Comparison of ENCODE assay signal across 21 mouse cellular contexts in genomic region chr12:4015255-4015654, GRCm38 (mm10). TPM values are rescaled to one million over a fixed set of nuclear protein-coding genes. Genes with fewer than 3 reads are reported as not detected.
A peak's percentile ranks its signal among the peaks of the same experiment; 100 is the strongest.
DNase-seq lines count a peak whose midpoint lies in the region; ATAC-seq and TF ChIP-seq lines count a peak whose summit lies in the region.
"Had no signal": no experiment of that assay in that cellular context is flagged by ENCODE, and none has a peak within 500 bp of the region (broad histone marks: within the 10 kb centered on the region; RNA-seq: fewer than 3 reads in every experiment).

No protein-coding gene starts in this region.

- TF ChIP-seq CTCF in forebrain, postnatal 0 days (IDR thresholded peaks at IDR 0.05; ENCODE audit: low read depth) = no peak
- no peak for TF ChIP-seq CTCF in heart, postnatal 0 days (IDR thresholded peaks at IDR 0.05; ENCODE audit: low read depth)

- intact Hi-C loops in heart, postnatal 25 days (cut with DNase I) = no loop called here

- no peak overlapping the region for H3K4me2 ChIP-seq in forebrain, postnatal 0 days (ENCODE audit: low read depth)
- H3K4me2 ChIP-seq in forebrain, embryonic 11.5 days (ENCODE audit: low read depth, low read length, severe bottlenecking) = no peak overlapping the region
- H3K4me2 ChIP-seq in heart, postnatal 0 days (ENCODE audit: low read depth, low read length) = no peak overlapping the region
- no peak overlapping the region for H3K4me2 ChIP-seq in neural tube, embryonic 13.5 days
- H3K4me2 ChIP-seq: embryonic facial prominence, embryonic 12.5 days; forebrain, embryonic 13.5 days; heart, embryonic 11.5 days; heart, embryonic 15.5 days; hindbrain, embryonic 12.5 days had no signal

- no peaks in the 10 kb centered on the region for H3K9me3 ChIP-seq in forebrain, postnatal 0 days (ENCODE audit: low read length)
- no peaks in the 10 kb centered on the region for H3K9me3 ChIP-seq in forebrain, embryonic 11.5 days (ENCODE audit: control insufficient read depth, low read length)
- H3K9me3 ChIP-seq in heart, postnatal 0 days (replicated peaks; ENCODE audit: control insufficient read depth, low read length) = no peaks in the 10 kb centered on the region
- H3K9me3 ChIP-seq in neural tube, embryonic 13.5 days = no peaks in the 10 kb centered on the region
- H3K9me3 ChIP-seq: embryonic facial prominence, embryonic 12.5 days; forebrain, embryonic 13.5 days; heart, embryonic 15.5 days; hindbrain, embryonic 12.5 days had no signal

- no peak overlapping the region for H3K4me3 ChIP-seq in forebrain, postnatal 0 days (ENCODE audit: low read depth, low read length)
- no peak overlapping the region for H3K4me3 ChIP-seq in forebrain, embryonic 11.5 days (ENCODE audit: low read depth, low read length)
- no peak overlapping the region for H3K4me3 ChIP-seq in heart, postnatal 0 days (ENCODE audit: low read depth, low read length)
- no peak overlapping the region for H3K4me3 ChIP-seq in neural tube, embryonic 13.5 days
- H3K4me3 ChIP-seq: embryonic facial prominence, embryonic 12.5 days; forebrain, embryonic 13.5 days; heart, embryonic 15.5 days; hindbrain, embryonic 12.5 days had no signal

- 66% methylated on average over 7 of the region's 7 CpGs for WGBS in forebrain, postnatal 0 days
- 81% methylated on average over 7 of the region's 7 CpGs for WGBS in forebrain, embryonic 11.5 days
- 73% methylated on average over 7 of the region's 7 CpGs for WGBS in heart, postnatal 0 days
- 68% methylated on average over 7 of the region's 7 CpGs for WGBS in neural tube, embryonic 13.5 days

- no peaks in the 10 kb centered on the region for H3K27me3 ChIP-seq in forebrain, postnatal 0 days (ENCODE audit: insufficient read depth, low read length)
- no peaks in the 10 kb centered on the region for H3K27me3 ChIP-seq in forebrain, embryonic 11.5 days (ENCODE audit: control insufficient read depth, insufficient read depth, low read length)
- H3K27me3 ChIP-seq in heart, postnatal 0 days (ENCODE audit: control insufficient read depth, insufficient read depth, low read length) = no peaks in the 10 kb centered on the region
- H3K27me3 ChIP-seq in neural tube, embryonic 13.5 days = no peaks in the 10 kb centered on the region
- H3K27me3 ChIP-seq: embryonic facial prominence, embryonic 12.5 days; forebrain, embryonic 13.5 days; heart, embryonic 15.5 days; hindbrain, embryonic 12.5 days had no signal

- no peak for DNase-seq in forebrain, postnatal 0 days
- no peak for DNase-seq in forebrain, embryonic 11.5 days (ENCODE audit: low spot score)
- no peak for DNase-seq in heart, postnatal 0 days (ENCODE audit: low spot score)
- DNase-seq in heart, postnatal 25 days (ENCODE audit: low spot score) = no peak
- no peak for DNase-seq in neural tube, embryonic 10.5 days (ENCODE audit: extremely low spot score, low spot score)
- DNase-seq in right cerebral cortex, postnatal 36 days (ENCODE audit: low spot score in 2 of 2) = no peak
- DNase-seq: adrenal gland, postnatal 14 days; cerebellum, adult 8-10 months; cerebellum, postnatal 14 days; gastrocnemius, postnatal 14 days; heart, postnatal 36 days; kidney, adult 11 months had no signal

- ATAC-seq in forebrain, postnatal 0 days = no peak
- no peak for ATAC-seq in forebrain, embryonic 11.5 days (replicated peaks; ENCODE audit: low FRiP score)
- ATAC-seq in heart, postnatal 0 days (ENCODE audit: insufficient read depth, low read depth) = no peak
- no peak for ATAC-seq in neural tube, embryonic 13.5 days (ENCODE audit: low read depth)
- ATAC-seq: activated CD4-positive, CD25-positive, alpha-beta regulatory T cell, adult 4 months; forebrain, embryonic 13.5 days; hindbrain, embryonic 16.5 days; Patski had no signal

- H3K27ac ChIP-seq in forebrain, postnatal 0 days (ENCODE audit: low read depth, low read length) = peak overlapping the region; percentile 9; the same call in 1 of the 2 replicates
- no peak overlapping the region for H3K27ac ChIP-seq in forebrain, embryonic 11.5 days (ENCODE audit: low read depth, low read length)
- peak overlapping the region; percentile 77; the same call in 1 of the 2 replicates for H3K27ac ChIP-seq in heart, postnatal 0 days (ENCODE audit: low read depth)
- H3K27ac ChIP-seq in neural tube, embryonic 13.5 days (replicated peaks) = peak overlapping the region; percentile 39; the same call in 1 of the 2 replicates
- H3K27ac ChIP-seq: embryonic facial prominence, embryonic 12.5 days; forebrain, embryonic 13.5 days; hindbrain, embryonic 12.5 days had no signal

- H3K9ac ChIP-seq in forebrain, postnatal 0 days = no peak overlapping the region
- no peak overlapping the region for H3K9ac ChIP-seq in forebrain, embryonic 11.5 days (ENCODE audit: low read length)
- no peak overlapping the region for H3K9ac ChIP-seq in heart, postnatal 0 days (replicated peaks; ENCODE audit: low read depth, low read length)
- no peak overlapping the region for H3K9ac ChIP-seq in neural tube, embryonic 13.5 days
- H3K9ac ChIP-seq: embryonic facial prominence, embryonic 12.5 days; forebrain, embryonic 13.5 days; heart, embryonic 15.5 days; hindbrain, embryonic 12.5 days had no signal

- no peaks in the 10 kb centered on the region for H3K36me3 ChIP-seq in forebrain, postnatal 0 days (ENCODE audit: insufficient read depth)
- H3K36me3 ChIP-seq in forebrain, embryonic 11.5 days (ENCODE audit: control insufficient read depth, insufficient read depth, low read length) = no peaks in the 10 kb centered on the region
- H3K36me3 ChIP-seq in heart, postnatal 0 days (replicated peaks; ENCODE audit: control insufficient read depth, insufficient read depth, low read length) = no peaks in the 10 kb centered on the region
- H3K36me3 ChIP-seq in neural tube, embryonic 13.5 days = no peaks in the 10 kb centered on the region
- H3K36me3 ChIP-seq: embryonic facial prominence, embryonic 12.5 days; heart, embryonic 15.5 days; hindbrain, embryonic 12.5 days had no signal

- TF ChIP-seq EP300 in heart, postnatal 0 days (IDR thresholded peaks at IDR 0.05; ENCODE audit: low read depth) = no peak

- H3K4me1 ChIP-seq in forebrain, postnatal 0 days (ENCODE audit: insufficient read depth) = no peaks in the 10 kb centered on the region
- no peaks in the 10 kb centered on the region for H3K4me1 ChIP-seq in forebrain, embryonic 11.5 days (replicated peaks; ENCODE audit: control insufficient read depth, insufficient read depth, low read length)
- H3K4me1 ChIP-seq in heart, postnatal 0 days (ENCODE audit: control insufficient read depth, insufficient read depth) = peaks cover 14% of the 10 kb centered on the region; the same call in 1 of the 2 replicates
- peaks cover 26% of the 10 kb centered on the region for H3K4me1 ChIP-seq in neural tube, embryonic 13.5 days (replicated peaks)
- H3K4me1 ChIP-seq: embryonic facial prominence, embryonic 12.5 days had no signal

RNA-seq across cellular contexts. Expression of gene Efr3b, which starts 23.5 kb away (rescaled TPM):
- total RNA-seq in forebrain, postnatal 0 days (2014; rRNA removed) = 65.7 and 86.6 TPM in 2 replicates
- 16.5 and 25.5 TPM in 2 replicates for polyA plus RNA-seq in forebrain, postnatal 0 days (2015; fragmentation: Nextera tagmentation; extraction: Ambion mirVana)
- 13.7 and 14.4 TPM in 2 replicates for polyA plus RNA-seq in forebrain, embryonic 11.5 days (2014; fragmentation: Nextera tagmentation; extraction: Ambion mirVana)
- 6.8 TPM in 2 replicates for total RNA-seq in heart, postnatal 0 days (2014; rRNA removed; ENCODE audit: low replicate concordance)
- polyA plus RNA-seq in heart, postnatal 0 days (2015; fragmentation: Nextera tagmentation; extraction: Ambion mirVana) = 1.6 TPM in 2 replicates
- total RNA-seq in heart, postnatal 25 days (2021) = 1 to 10 TPM; 7.3 to 7.9 TPM
- 32.8 and 34.6 TPM in 2 replicates for polyA plus RNA-seq in neural tube, embryonic 13.5 days (2015; fragmentation: Nextera tagmentation; extraction: Ambion mirVana)
